Mouse (Mus musculus) liver, postnatal 0 days (tissue): Measurements from ENCODE around the gene Slc29a2. TPM values are rescaled to one million over a fixed set of nuclear protein-coding genes. Genes with fewer than 3 reads are reported as not detected.

Experiments
- ATAC-seq: fragments of 200-750 bp; cut with Nextera tagmentation; 2 replicates; pipeline ENCODE4 v1.8.0; 2017; ENCODE audit warnings: mild to moderate bottlenecking, moderate library complexity
- DNase-seq: peaks from one replicate; pipeline ENCODE4 v3.0.0-alpha.2; 2016
- H3K27ac ChIP-seq: fragments of 300-500 bp; sonication (generic); 2 replicates; pipeline ENCODE4 v1.5.1; 2014; ENCODE audit warnings: antibody characterized with exemption, moderate library complexity, mild to moderate bottlenecking, low read depth
- H3K27me3 ChIP-seq: fragments of 300-500 bp; sonication (generic); 2 replicates; pipeline ENCODE4 v1.6.1; 2014; ENCODE audit warnings: low read length, control low read depth, mixed read lengths; ENCODE audit not compliant: insufficient read depth
- H3K36me3 ChIP-seq: fragments of 300-500 bp; sonication (generic); replicated peaks from 2 replicates; pipeline ENCODE4 v1.6.1; 2014; ENCODE audit warnings: mild to moderate bottlenecking, control low read depth, low read length, moderate library complexity, mixed read lengths; ENCODE audit not compliant: insufficient read depth
- H3K4me1 ChIP-seq: fragments of 300-500 bp; sonication (generic); 2 replicates; pipeline ENCODE4 v1.6.1; 2014; ENCODE audit warnings: antibody characterized with exemption, mild to moderate bottlenecking, control low read depth; ENCODE audit not compliant: insufficient read depth
- H3K4me2 ChIP-seq: fragments of 300-500 bp; sonication (generic); 2 replicates; pipeline ENCODE4 v1.6.1; 2014; ENCODE audit warnings: low read depth, mild to moderate bottlenecking, low read length, moderate library complexity, mixed read lengths
- H3K4me3 ChIP-seq: fragments of 300-500 bp; sonication (generic); 2 replicates; pipeline ENCODE4 v1.5.1; 2014; ENCODE audit warnings: low read depth, low read length
- H3K9ac ChIP-seq: fragments of 300-500 bp; sonication (generic); replicated peaks from 2 replicates; pipeline ENCODE4 v1.6.1; 2014; ENCODE audit warnings: mild to moderate bottlenecking, moderate library complexity
- H3K9me3 ChIP-seq: fragments of 300-500 bp; sonication (generic); 2 replicates; pipeline ENCODE4 v1.6.1; 2016; ENCODE audit warnings: mild to moderate bottlenecking, control low read depth, low read length, mixed read lengths
- CTCF ChIP-seq: sonication (generic); IDR thresholded peaks from 2 replicates; pipeline ENCODE4 v1.5.1; 2016; ENCODE audit warnings: antibody characterized with exemption, low read depth
- EP300 ChIP-seq: IDR thresholded peaks from 2 replicates; pipeline ENCODE4 v1.6.1; 2016; ENCODE audit warnings: antibody characterized with exemption, low read depth, mild to moderate bottlenecking
- WGBS: fragments of 180-500 bp; shearing (Covaris S2); extraction: QIAGEN DNeasy Blood & Tissue Kit; methylation state at CpG from one replicate; pipeline ENCODE4 v1.1.7; 2014; ENCODE audit not compliant: insufficient replicate concordance; 5-methylcytosine and 5-hydroxymethylcytosine counted together
- polyA plus RNA-seq: library from polyadenylated mRNA; unstranded; fragments of >200 nt; fragmentation: Nextera tagmentation; extraction: Ambion mirVana; gene quantifications from 2 replicates; pipeline ENCODE4 v1.2.1, GENCODE M21; 2015

Gene Slc29a2
- polyA plus RNA-seq, 1 experiment from 2014 or later, result 0.87 TPM

- H3K4me3 ChIP-seq, result no peak overlapping the region
- H3K4me1 ChIP-seq, result no peaks in the 10 kb centered on the region; the same call in 1 of the 2 replicates
- no peak overlapping the region for H3K27ac ChIP-seq
- TF ChIP-seq CTCF (no peak), EP300 (no peak)
- H3K36me3 ChIP-seq, result no peaks in the 10 kb centered on the region
- peaks cover 13% of the 10 kb centered on the region for H3K27me3 ChIP-seq
- no peak overlapping the region for H3K9ac ChIP-seq
- H3K9me3 ChIP-seq, result no peaks in the 10 kb centered on the region
- 57% methylated on average over 4 of the region's 4 CpGs for WGBS
- ATAC-seq (peak; percentile 75), DNase-seq (no peak)
- no peak overlapping the region for H3K4me2 ChIP-seq
Observed at GRCm38 (mm10) chr19:5004925-5005324, 18.7 kb upstream of the Slc29a2 start.

GRCm38 (mm10) chr19:5013138-5013537 is 10.5 kb upstream of the Slc29a2 start:
- no peaks in the 10 kb centered on the region for H3K4me1 ChIP-seq
- no peaks in the 10 kb centered on the region for H3K27me3 ChIP-seq
- no peak overlapping the region for H3K9ac ChIP-seq
- H3K4me2 ChIP-seq, result no peak overlapping the region
- TF ChIP-seq EP300 (no peak), CTCF (no peak)
- no peak for DNase-seq
- no peak overlapping the region for H3K27ac ChIP-seq
- H3K9me3 ChIP-seq, result no peaks in the 10 kb centered on the region
- 46% methylated on average over 8 of the region's 8 CpGs for WGBS
- H3K36me3 ChIP-seq, result no peaks in the 10 kb centered on the region
- no peak for ATAC-seq
- no peak overlapping the region for H3K4me3 ChIP-seq

GRCm38 (mm10) chr19:5014961-5015398 is 8.7 kb upstream of the Slc29a2 start:
- H3K27ac ChIP-seq, result no peak overlapping the region
- H3K27me3 ChIP-seq, result no peaks in the 10 kb centered on the region
- DNase-seq, result peak; percentile 25
- WGBS, result 16% methylated on average over 8 of the region's 8 CpGs
- no peaks in the 10 kb centered on the region for H3K4me1 ChIP-seq
- H3K36me3 ChIP-seq, result no peaks in the 10 kb centered on the region
- ATAC-seq, result no peak
- no peak overlapping the region for H3K9ac ChIP-seq
- H3K9me3 ChIP-seq, result no peaks in the 10 kb centered on the region
- no peak for TF ChIP-seq EP300
- peak; percentile 61 for TF ChIP-seq CTCF
- no peak overlapping the region for H3K4me3 ChIP-seq
- no peak overlapping the region for H3K4me2 ChIP-seq

GRCm38 (mm10) chr19:5016221-5016742 is 7.4 kb upstream of the Slc29a2 start:
- no peaks in the 10 kb centered on the region for H3K9me3 ChIP-seq
- no peak overlapping the region for H3K4me3 ChIP-seq
- 39% methylated on average over 10 of the region's 10 CpGs for WGBS
- ATAC-seq (peak; percentile 19; the same call in 1 of the 2 replicates), DNase-seq (no peak)
- no peak overlapping the region for H3K27ac ChIP-seq
- no peak overlapping the region for H3K9ac ChIP-seq
- 0 out of 2 replicates have a peak overlapping the region, but pooled peaks have one; percentile 32 for H3K4me2 ChIP-seq
- H3K27me3 ChIP-seq, result no peaks in the 10 kb centered on the region
- TF ChIP-seq EP300, result no peak
- no peak for TF ChIP-seq CTCF
- H3K4me1 ChIP-seq, result no peaks in the 10 kb centered on the region
- H3K36me3 ChIP-seq, result no peaks in the 10 kb centered on the region

- no peak overlapping the region for H3K4me3 ChIP-seq
- H3K36me3 ChIP-seq, result no peaks in the 10 kb centered on the region
- H3K4me2 ChIP-seq, result 0 out of 2 replicates have a peak overlapping the region, but pooled peaks have one; percentile 32
- H3K4me1 ChIP-seq, result no peaks in the 10 kb centered on the region
- H3K9ac ChIP-seq, result no peak overlapping the region
- peak; percentile 87 for TF ChIP-seq CTCF
- TF ChIP-seq EP300, result no peak
- no peak overlapping the region for H3K27ac ChIP-seq
- ATAC-seq, result peak; percentile 50; the same call in 1 of the 2 replicates
- no peaks in the 10 kb centered on the region for H3K27me3 ChIP-seq
- 23% methylated on average over 12 of the region's 12 CpGs for WGBS
- peak; percentile 81 for DNase-seq
- H3K9me3 ChIP-seq, result no peaks in the 10 kb centered on the region
Observed at GRCm38 (mm10) chr19:5016782-5017181, 6.9 kb upstream of the Slc29a2 start.

GRCm38 (mm10) chr19:5017611-5018010 is 6.0 kb upstream of the Slc29a2 start:
- Histone ChIP-seq H3K27me3 (no peaks in the 10 kb centered on the region), H3K4me2 (no peak overlapping the region), H3K4me3 (no peak overlapping the region), H3K36me3 (no peaks in the 10 kb centered on the region), H3K4me1 (no peaks in the 10 kb centered on the region), H3K27ac (no peak overlapping the region), H3K9ac (no peak overlapping the region), H3K9me3 (no peaks in the 10 kb centered on the region)
- DNase-seq (no peak), ATAC-seq (no peak)
- WGBS, result 81% methylated on average over 4 of the region's 4 CpGs
- no peak for TF ChIP-seq EP300
- no peak for TF ChIP-seq CTCF
